ENCODE assay signal across 23 mouse cellular contexts in genomic region chr5:12997440-12997839, GRCm38 (mm10).
DNase-seq lines count a peak whose midpoint lies in the region; ATAC-seq and TF ChIP-seq lines count a peak whose summit lies in the region.
"Had no signal": no experiment of that assay in that cellular context is flagged by ENCODE, and none has a peak within 500 bp of the region (broad histone marks: within the 10 kb centered on the region; RNA-seq: fewer than 3 reads in every experiment).

No protein-coding gene starts in this region.

- no peaks in the 10 kb centered on the region for H3K79me2 ChIP-seq in myocyte (ENCODE audit: control insufficient read depth, insufficient read depth)

- 89% methylated on average over 6 of the region's 6 CpGs for WGBS in midbrain, embryonic 13.5 days
- WGBS in liver, embryonic 12.5 days (ENCODE audit: insufficient replicate concordance), result 70% methylated on average over 6 of the region's 6 CpGs

- H3K9ac ChIP-seq in midbrain, embryonic 13.5 days (replicated peaks), result no peak overlapping the region
- no peak overlapping the region for H3K9ac ChIP-seq in liver, embryonic 12.5 days

- no peak overlapping the region for H3ac ChIP-seq in myocyte (ENCODE audit: control insufficient read depth, insufficient read length)

- peak; percentile 77 for ATAC-seq in granulocyte monocyte progenitor cell, adult 5-6 weeks (replicated peaks; ENCODE audit: poor library complexity, severe bottlenecking)
- 0 out of 2 replicates have a peak, but pooled peaks have one; percentile 50 for ATAC-seq in megakaryocyte progenitor cell, adult 5-6 weeks (replicated peaks; ENCODE audit: poor library complexity)
- ATAC-seq in midbrain, embryonic 13.5 days, result no peak
- no peak for ATAC-seq in liver, embryonic 12.5 days
- ATAC-seq: activated CD4-positive, CD25-positive, alpha-beta regulatory T cell, adult 4 months; CD4-positive, CD25-positive, alpha-beta regulatory T cell, adult 4 months; Patski had no signal

- peak; percentile 41 for DNase-seq in 416B (ENCODE audit: low read depth)
- no peak for DNase-seq in layer of hippocampus, postnatal 25 days (ENCODE audit: extremely low spot score in 1 of 2, low spot score in 1 of 2)
- DNase-seq in kidney, postnatal 14 days, result no peak
- DNase-seq: adrenal gland, adult 2 months; adrenal gland, adult 8-10 months; adrenal gland, postnatal 10 days; adrenal gland, postnatal 14 days; adrenal gland, postnatal 25 days; adrenal gland, postnatal 36 days; B cell, adult 2 months; cerebellum, adult 11 months; cerebellum, adult 11-12 months; cerebellum, adult 18-20 months had no signal

- H3K4me3 ChIP-seq in myocyte, result no peak overlapping the region
- no peak overlapping the region for H3K4me3 ChIP-seq in midbrain, embryonic 13.5 days (replicated peaks)
- H3K4me3 ChIP-seq in liver, embryonic 12.5 days, result no peak overlapping the region

- no peaks in the 10 kb centered on the region for H3K4me1 ChIP-seq in midbrain, embryonic 13.5 days (replicated peaks)
- no peaks in the 10 kb centered on the region for H3K4me1 ChIP-seq in liver, embryonic 12.5 days

- no peak for TF ChIP-seq POLR2A in myocyte (IDR thresholded peaks at IDR 0.05; ENCODE audit: insufficient read length, low read depth)

- no peak overlapping the region for H3K27ac ChIP-seq in midbrain, embryonic 13.5 days
- no peak overlapping the region for H3K27ac ChIP-seq in liver, embryonic 12.5 days

- no peaks in the 10 kb centered on the region for H3K27me3 ChIP-seq in myocyte (ENCODE audit: control insufficient read depth, insufficient read depth, insufficient read length)
- H3K27me3 ChIP-seq in midbrain, embryonic 13.5 days, result no peaks in the 10 kb centered on the region
- no peaks in the 10 kb centered on the region for H3K27me3 ChIP-seq in liver, embryonic 12.5 days (replicated peaks)
- H3K27me3 ChIP-seq: CH12.LX, Patski had no signal

- no peaks in the 10 kb centered on the region for H3K36me3 ChIP-seq in myocyte (ENCODE audit: control insufficient read depth, insufficient read depth)
- H3K36me3 ChIP-seq in midbrain, embryonic 13.5 days, result no peaks in the 10 kb centered on the region
- no peaks in the 10 kb centered on the region for H3K36me3 ChIP-seq in liver, embryonic 12.5 days
- H3K36me3 ChIP-seq: G1E had no signal

- H3K4me2 ChIP-seq in myocyte (ENCODE audit: low read depth), result no peak overlapping the region
- no peak overlapping the region for H3K4me2 ChIP-seq in midbrain, embryonic 13.5 days (replicated peaks)
- no peak overlapping the region for H3K4me2 ChIP-seq in liver, embryonic 12.5 days

- no peaks in the 10 kb centered on the region for H3K9me3 ChIP-seq in midbrain, embryonic 13.5 days
- no peaks in the 10 kb centered on the region for H3K9me3 ChIP-seq in liver, embryonic 12.5 days (replicated peaks)
- H3K9me3 ChIP-seq: G1E had no signal

TF ChIP-seq in myocyte, 11 proteins besides CTCF, POLR2A, EP300 and RAD21:
- TF ChIP-seq MAX (IDR thresholded peaks at IDR 0.05; ENCODE audit: low read depth) (no peak), REST (IDR thresholded peaks at IDR 0.05; ENCODE audit: insufficient read depth, insufficient read length) (no peak), CEBPB (IDR thresholded peaks at IDR 0.05; ENCODE audit: insufficient read depth, poor library complexity, severe bottlenecking) (peak; percentile 54; the same call in 1 of the 2 replicates)

Comparison
In these comparisons a context has a peak if more than half of its experiments do, and no peak if none do; other contexts are left out.
1. ATAC-seq: peak in granulocyte monocyte progenitor cell, adult 5-6 weeks (single experiment) and megakaryocyte progenitor cell, adult 5-6 weeks (single experiment); none in midbrain, embryonic 13.5 days (single experiment) and liver, embryonic 12.5 days (single experiment).